Mouse (Mus musculus): ENCODE measurements around the gene Pitpnb.

DNA sequence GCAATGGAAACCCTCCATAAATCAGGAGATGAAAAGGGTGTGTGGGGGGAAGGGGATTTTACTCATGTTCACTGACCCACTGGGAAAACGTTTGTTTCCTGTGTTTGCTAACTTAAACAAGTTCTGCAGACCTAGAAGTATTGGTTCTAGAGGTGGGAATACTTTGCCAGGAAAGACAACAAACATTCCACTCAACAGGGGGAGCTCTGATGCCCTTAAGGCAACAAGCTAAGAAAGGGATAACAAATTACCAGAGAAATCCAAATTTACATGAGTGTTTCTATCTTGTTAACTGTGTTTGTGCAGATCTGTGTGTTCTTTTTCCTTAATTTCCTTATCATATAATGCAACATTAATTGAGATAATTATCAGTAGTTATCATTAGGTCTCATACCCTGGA, 4.8 kb upstream of the Pitpnb start:
- TF ChIP-seq ZNF384 (IDR thresholded peaks at IDR 0.05; ENCODE audit: low read depth, low read length) = no peak
- no peak for TF ChIP-seq CHD2 (IDR thresholded peaks at IDR 0.05; ENCODE audit: low read depth, low read length)
- no peak for TF ChIP-seq ZC3H11A (IDR thresholded peaks at IDR 0.05; ENCODE audit: borderline replicate concordance, low read depth, low read length)
- no peak for TF ChIP-seq MAFK (IDR thresholded peaks at IDR 0.05; ENCODE audit: insufficient read depth, low read depth, low read length)
- no peak for TF ChIP-seq HCFC1 (IDR thresholded peaks at IDR 0.05; ENCODE audit: borderline replicate concordance, insufficient read depth, low read length)
